Mouse (Mus musculus): ENCODE results near the gene Eef2. TPM values are rescaled to one million over a fixed set of nuclear protein-coding genes. Genes with fewer than 3 reads are reported as not detected.
A peak's percentile ranks its signal among the peaks of the same experiment; 100 is the strongest.

Gene Eef2
- polyA plus RNA-seq, 1 experiment = 3,891 TPM

GRCm38 (mm10) chr10:81161602-81162317, 14.7 kb upstream of the Eef2 start:
- Histone ChIP-seq H3K4me2 (ENCODE audit: low read depth) (no peak overlapping the region), H3ac (ENCODE audit: control insufficient read depth, insufficient read length) (no peak overlapping the region), H3K36me3 (ENCODE audit: control insufficient read depth, insufficient read depth) (no peaks in the 10 kb centered on the region), H3K4me3 (no peak overlapping the region), H3K27me3 (ENCODE audit: control insufficient read depth, insufficient read depth, insufficient read length) (no peaks in the 10 kb centered on the region), H3K79me2 (ENCODE audit: control insufficient read depth, insufficient read depth) (peaks cover 58% of the 10 kb centered on the region)
- TF ChIP-seq E2F4 (IDR thresholded peaks at IDR 0.05; ENCODE audit: insufficient read depth) (no peak), REST (IDR thresholded peaks at IDR 0.05; ENCODE audit: insufficient read depth, insufficient read length) (no peak), TCF12 (IDR thresholded peaks at IDR 0.05; ENCODE audit: insufficient read depth, poor library complexity, severe bottlenecking) (no peak), CEBPB (IDR thresholded peaks at IDR 0.05; ENCODE audit: insufficient read depth, poor library complexity, severe bottlenecking) (no peak), POLR2AphosphoS2 (IDR thresholded peaks at IDR 0.05; ENCODE audit: insufficient read length, low read depth) (no peak), MYOG (IDR thresholded peaks at IDR 0.05; ENCODE audit: control insufficient read depth in 1 of 3, insufficient read depth in 1 of 3, insufficient read length in 2 of 3, low read depth in 2 of 3) (no peak), POLR2A (IDR thresholded peaks at IDR 0.05; ENCODE audit: insufficient read length, low read depth) (no peak), SRF (IDR thresholded peaks at IDR 0.05; ENCODE audit: control insufficient read depth, insufficient read length, low read depth) (no peak), USF1 (IDR thresholded peaks at IDR 0.05; ENCODE audit: low read depth) (no peak), TCF3 (IDR thresholded peaks at IDR 0.05; ENCODE audit: insufficient read length, low read depth) (no peak), MAX (IDR thresholded peaks at IDR 0.05; ENCODE audit: low read depth) (no peak), MYOD1 (IDR thresholded peaks at IDR 0.05; ENCODE audit: control insufficient read depth in 1 of 3, insufficient read length in 2 of 3, low read depth in 2 of 3) (no peak)

GRCm38 (mm10) chr10:81162318-81162652, 14.1 kb upstream of the Eef2 start:
- no peak overlapping the region for H3K4me3 ChIP-seq
- peaks cover 63% of the 10 kb centered on the region for H3K79me2 ChIP-seq (ENCODE audit: control insufficient read depth, insufficient read depth)
- no peak overlapping the region for H3ac ChIP-seq (ENCODE audit: control insufficient read depth, insufficient read length)
- TF ChIP-seq MYOD1 (IDR thresholded peaks at IDR 0.05; ENCODE audit: control insufficient read depth in 1 of 3, insufficient read length in 2 of 3, low read depth in 2 of 3) (no peak), SRF (IDR thresholded peaks at IDR 0.05; ENCODE audit: control insufficient read depth, insufficient read length, low read depth) (no peak), POLR2A (IDR thresholded peaks at IDR 0.05; ENCODE audit: insufficient read length, low read depth) (no peak), CEBPB (IDR thresholded peaks at IDR 0.05; ENCODE audit: insufficient read depth, poor library complexity, severe bottlenecking) (no peak), E2F4 (IDR thresholded peaks at IDR 0.05; ENCODE audit: insufficient read depth) (no peak), REST (IDR thresholded peaks at IDR 0.05; ENCODE audit: insufficient read depth, insufficient read length) (no peak), MYOG (IDR thresholded peaks at IDR 0.05; ENCODE audit: control insufficient read depth in 1 of 3, insufficient read depth in 1 of 3, insufficient read length in 2 of 3, low read depth in 2 of 3) (no peak), TCF3 (IDR thresholded peaks at IDR 0.05; ENCODE audit: insufficient read length, low read depth) (no peak), MAX (IDR thresholded peaks at IDR 0.05; ENCODE audit: low read depth) (no peak), TCF12 (IDR thresholded peaks at IDR 0.05; ENCODE audit: insufficient read depth, poor library complexity, severe bottlenecking) (no peak), POLR2AphosphoS2 (IDR thresholded peaks at IDR 0.05; ENCODE audit: insufficient read length, low read depth) (no peak), USF1 (IDR thresholded peaks at IDR 0.05; ENCODE audit: low read depth) (no peak)
- H3K27me3 ChIP-seq (ENCODE audit: control insufficient read depth, insufficient read depth, insufficient read length) = no peaks in the 10 kb centered on the region
- no peak overlapping the region for H3K4me2 ChIP-seq (ENCODE audit: low read depth)
- no peaks in the 10 kb centered on the region for H3K36me3 ChIP-seq (ENCODE audit: control insufficient read depth, insufficient read depth)

- Histone ChIP-seq H3K79me2 (ENCODE audit: control insufficient read depth, insufficient read depth) (peaks cover 59% of the 10 kb centered on the region), H3ac (ENCODE audit: control insufficient read depth, insufficient read length) (no peak overlapping the region), H3K36me3 (ENCODE audit: control insufficient read depth, insufficient read depth) (no peaks in the 10 kb centered on the region), H3K27me3 (ENCODE audit: control insufficient read depth, insufficient read depth, insufficient read length) (no peaks in the 10 kb centered on the region), H3K4me2 (ENCODE audit: low read depth) (no peak overlapping the region), H3K4me3 (no peak overlapping the region)
- no peak for TF ChIP-seq POLR2AphosphoS2 (IDR thresholded peaks at IDR 0.05; ENCODE audit: insufficient read length, low read depth)
- TF ChIP-seq MYOD1 (IDR thresholded peaks at IDR 0.05; ENCODE audit: control insufficient read depth in 1 of 3, insufficient read length in 2 of 3, low read depth in 2 of 3) = peak in 2 of 3 experiments; percentile 64 to 74
- TF ChIP-seq USF1 (IDR thresholded peaks at IDR 0.05; ENCODE audit: low read depth) = no peak
- no peak for TF ChIP-seq REST (IDR thresholded peaks at IDR 0.05; ENCODE audit: insufficient read depth, insufficient read length)
- TF ChIP-seq SRF (IDR thresholded peaks at IDR 0.05; ENCODE audit: control insufficient read depth, insufficient read length, low read depth) = no peak
- no peak for TF ChIP-seq TCF12 (IDR thresholded peaks at IDR 0.05; ENCODE audit: insufficient read depth, poor library complexity, severe bottlenecking)
- no peak for TF ChIP-seq E2F4 (IDR thresholded peaks at IDR 0.05; ENCODE audit: insufficient read depth)
- no peak for TF ChIP-seq CEBPB (IDR thresholded peaks at IDR 0.05; ENCODE audit: insufficient read depth, poor library complexity, severe bottlenecking)
- peak; percentile 8 to 87 (median 80) for TF ChIP-seq MYOG (IDR thresholded peaks at IDR 0.05; ENCODE audit: control insufficient read depth in 1 of 3, insufficient read depth in 1 of 3, insufficient read length in 2 of 3, low read depth in 2 of 3)
Measured at GRCm38 (mm10) chr10:81165118-81165517, 11.3 kb upstream of the Eef2 start.

DNA sequence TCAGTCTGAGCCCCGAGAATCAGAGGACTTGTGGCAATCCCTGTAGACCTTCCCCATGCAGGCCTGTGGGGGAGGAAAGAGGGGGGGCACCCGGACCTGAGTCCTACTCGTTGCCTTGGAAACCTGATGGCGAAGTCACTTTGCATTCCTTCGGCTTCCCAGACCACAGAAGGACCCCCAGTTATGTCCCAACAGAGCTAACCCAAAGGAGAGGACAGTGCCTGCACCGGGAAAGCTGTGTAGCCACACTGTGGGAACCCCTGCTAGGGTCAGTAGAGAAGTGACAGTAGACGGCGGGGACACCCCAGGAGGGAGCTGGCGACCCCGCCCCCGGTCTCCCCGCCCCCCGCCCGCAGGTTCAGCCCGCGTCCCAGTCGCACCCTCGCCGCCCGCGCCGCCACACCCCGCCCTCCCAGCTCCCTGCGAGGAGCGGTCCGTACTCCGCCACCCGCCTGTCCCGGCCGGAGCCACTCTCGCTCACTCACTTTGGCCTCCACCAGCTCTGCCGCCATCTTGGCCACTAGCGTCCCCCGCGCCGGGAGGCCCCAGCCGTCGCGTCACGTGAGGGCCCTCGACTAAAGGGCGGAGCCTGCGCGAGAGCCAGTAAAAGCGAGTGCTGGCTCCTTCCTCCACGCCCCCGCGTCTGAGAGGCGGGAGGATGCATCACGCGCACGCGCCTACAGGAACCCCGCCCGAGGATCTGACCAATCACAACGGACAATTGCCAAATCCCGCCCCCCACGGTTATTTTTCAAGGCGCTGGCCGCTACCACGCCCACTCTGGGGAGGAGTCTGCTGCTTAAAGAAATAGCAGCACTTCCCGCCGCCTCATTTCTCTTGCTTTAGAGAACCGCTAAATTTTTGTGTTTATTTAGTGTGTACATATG, 9.0 kb upstream of the Eef2 start, which contains the start of gene Pias4:
Gene Pias4, minus strand, starts transcription at position 724 of the 887 bp plus-strand sequence.
- Histone ChIP-seq H3K4me2 (ENCODE audit: low read depth) (peak within 1 kb of the TSS; percentile 100), H3K79me2 (ENCODE audit: control insufficient read depth, insufficient read depth) (peaks cover 48% of the 10 kb centered on the region), H3K36me3 (ENCODE audit: control insufficient read depth, insufficient read depth) (no peaks in the 10 kb centered on the region), H3ac (ENCODE audit: control insufficient read depth, insufficient read length) (peak within 1 kb of the TSS; percentile 74), H3K27me3 (ENCODE audit: control insufficient read depth, insufficient read depth, insufficient read length) (no peaks in the 10 kb centered on the region), H3K4me3 (peak within 1 kb of the TSS; percentile 77)
- TF ChIP-seq TCF12 (IDR thresholded peaks at IDR 0.05; ENCODE audit: insufficient read depth, poor library complexity, severe bottlenecking) (no peak), SRF (IDR thresholded peaks at IDR 0.05; ENCODE audit: control insufficient read depth, insufficient read length, low read depth) (no peak), POLR2A (IDR thresholded peaks at IDR 0.05; ENCODE audit: insufficient read length, low read depth) (peak; percentile 95), REST (IDR thresholded peaks at IDR 0.05; ENCODE audit: insufficient read depth, insufficient read length) (no peak), TCF3 (IDR thresholded peaks at IDR 0.05; ENCODE audit: insufficient read length, low read depth) (no peak), E2F4 (IDR thresholded peaks at IDR 0.05; ENCODE audit: insufficient read depth) (no peak), MYOG (IDR thresholded peaks at IDR 0.05; ENCODE audit: control insufficient read depth in 1 of 3, insufficient read depth in 1 of 3, insufficient read length in 2 of 3, low read depth in 2 of 3) (peak in 1 of 3 experiments; percentile 32), POLR2AphosphoS2 (IDR thresholded peaks at IDR 0.05; ENCODE audit: insufficient read length, low read depth) (peak; percentile 91), CEBPB (IDR thresholded peaks at IDR 0.05; ENCODE audit: insufficient read depth, poor library complexity, severe bottlenecking) (no peak), USF1 (IDR thresholded peaks at IDR 0.05; ENCODE audit: low read depth) (peak; percentile 99), MYOD1 (IDR thresholded peaks at IDR 0.05; ENCODE audit: control insufficient read depth in 1 of 3, insufficient read length in 2 of 3, low read depth in 2 of 3) (no peak), MAX (IDR thresholded peaks at IDR 0.05; ENCODE audit: low read depth) (no peak)
